Comparison of ENCODE assay signal across 27 mouse cellular contexts in the genomic region with DNA sequence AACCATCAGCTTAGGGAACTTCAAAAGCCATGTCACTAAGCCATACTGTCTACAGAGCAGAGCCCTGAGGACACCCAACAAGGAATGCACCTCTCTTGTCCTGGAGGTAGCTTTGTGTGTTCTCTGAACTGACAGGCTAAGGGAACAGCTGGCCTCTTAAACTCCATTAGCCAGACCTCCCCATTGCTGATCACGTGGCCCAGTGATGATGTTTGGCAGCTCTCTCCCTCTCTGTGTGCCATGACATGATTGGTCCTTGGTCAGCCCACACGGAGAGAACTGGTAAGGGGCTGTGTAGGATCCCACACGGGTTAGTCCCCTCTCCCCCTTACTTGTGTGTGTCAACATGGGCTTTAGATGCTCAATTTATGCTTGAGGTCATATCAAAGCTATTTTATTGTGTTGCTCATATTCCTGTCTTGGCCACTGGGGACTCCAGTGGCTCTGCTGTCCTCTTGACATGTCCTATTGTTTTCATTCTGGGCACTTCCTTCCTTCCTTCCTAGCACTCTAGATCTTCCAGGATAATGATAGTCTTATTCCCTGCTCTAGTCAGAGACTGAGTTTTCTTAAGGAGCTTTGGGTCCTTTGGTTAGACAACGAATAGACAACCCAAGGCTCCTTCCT. TPM values are rescaled to one million over a fixed set of nuclear protein-coding genes. Genes with fewer than 3 reads are reported as not detected.
DNase-seq lines count a peak whose midpoint lies in the region; ATAC-seq and TF ChIP-seq lines count a peak whose summit lies in the region.
"Had no signal": no experiment of that assay in that cellular context is flagged by ENCODE, and none has a peak within 500 bp of the region (broad histone marks: within the 10 kb centered on the region; RNA-seq: fewer than 3 reads in every experiment).

No protein-coding gene starts in this region.

- intact Hi-C loops in left cerebral cortex, adult 2 months (cut with DNase I): no loop called here
- intact Hi-C loops in left cerebral cortex, postnatal 36 days (cut with DNase I): no loop called here

- WGBS in hindbrain, postnatal 0 days: 74% methylated on average over 4 of the region's 4 CpGs
- WGBS in hindbrain, embryonic 16.5 days: 72% methylated on average over 4 of the region's 4 CpGs
- WGBS in midbrain, postnatal 0 days: 86% methylated on average over 4 of the region's 4 CpGs
- 90% methylated on average over 4 of the region's 4 CpGs for WGBS in midbrain, embryonic 14.5 days

- H3K27me3 ChIP-seq in hindbrain, postnatal 0 days (ENCODE audit: insufficient read depth, low read length): no peaks in the 10 kb centered on the region
- H3K27me3 ChIP-seq in hindbrain, embryonic 16.5 days (replicated peaks; ENCODE audit: control insufficient read depth, insufficient read depth, low read length): no peaks in the 10 kb centered on the region
- H3K27me3 ChIP-seq in midbrain, postnatal 0 days (ENCODE audit: insufficient read depth, low read length): no peaks in the 10 kb centered on the region
- H3K27me3 ChIP-seq in midbrain, embryonic 14.5 days (ENCODE audit: control insufficient read depth, insufficient read depth, low read length): no peaks in the 10 kb centered on the region
- H3K27me3 ChIP-seq: embryonic facial prominence, embryonic 13.5 days; forebrain, embryonic 15.5 days; heart, embryonic 13.5 days; hindbrain, embryonic 12.5 days; liver, embryonic 15.5 days; neural tube, embryonic 13.5 days had no signal

- H3K4me1 ChIP-seq in hindbrain, postnatal 0 days (ENCODE audit: insufficient read depth, low read length): peaks cover 3% of the 10 kb centered on the region; the same call in 1 of the 2 replicates
- H3K4me1 ChIP-seq in hindbrain, embryonic 16.5 days (ENCODE audit: control insufficient read depth, insufficient read depth, low read depth, low read length): peaks cover 11% of the 10 kb centered on the region; the same call in 1 of the 2 replicates
- no peaks in the 10 kb centered on the region for H3K4me1 ChIP-seq in midbrain, postnatal 0 days (ENCODE audit: insufficient read depth, low read length)
- 0 out of 2 replicates have a peak, but pooled peaks cover 7% of the 10 kb centered on the region for H3K4me1 ChIP-seq in midbrain, embryonic 14.5 days (ENCODE audit: control insufficient read depth, insufficient read depth, low read length)
- H3K4me1 ChIP-seq: embryonic facial prominence, embryonic 13.5 days; liver, embryonic 15.5 days had no signal

- ATAC-seq in hindbrain, postnatal 0 days: 0 out of 2 replicates have a peak, but pooled peaks have one; percentile 7
- no peak for ATAC-seq in hindbrain, embryonic 16.5 days
- no peak for ATAC-seq in midbrain, postnatal 0 days (ENCODE audit: low FRiP score)
- ATAC-seq in midbrain, embryonic 14.5 days (ENCODE audit: low FRiP score, low TSS enrichment): no peak
- ATAC-seq in megakaryocyte-erythroid progenitor cell, adult 5-6 weeks (replicated peaks; ENCODE audit: low FRiP score, low TSS enrichment, poor library complexity, severe bottlenecking): no peak
- ATAC-seq: forebrain, embryonic 15.5 days; midbrain, embryonic 16.5 days had no signal

- H3K27ac ChIP-seq in hindbrain, postnatal 0 days: no peak overlapping the region
- H3K27ac ChIP-seq in hindbrain, embryonic 16.5 days (ENCODE audit: low read depth, low read length): no peak overlapping the region
- no peak overlapping the region; the same call in 1 of the 2 replicates for H3K27ac ChIP-seq in left cerebral cortex, adult 2 months
- no peak overlapping the region for H3K27ac ChIP-seq in midbrain, postnatal 0 days (ENCODE audit: low read depth, low read length)
- no peak overlapping the region for H3K27ac ChIP-seq in midbrain, embryonic 14.5 days (replicated peaks; ENCODE audit: low read depth, low read length)
- H3K27ac ChIP-seq: embryonic facial prominence, embryonic 13.5 days; forebrain, embryonic 10.5 days; forebrain, embryonic 15.5 days; heart, embryonic 13.5 days; hindbrain, embryonic 12.5 days; liver, embryonic 15.5 days; midbrain, embryonic 10.5 days; neural tube, embryonic 13.5 days had no signal

- no peak overlapping the region for H3K4me3 ChIP-seq in hindbrain, postnatal 0 days (ENCODE audit: low read length)
- no peak overlapping the region for H3K4me3 ChIP-seq in hindbrain, embryonic 16.5 days (ENCODE audit: low read length)
- H3K4me3 ChIP-seq in left cerebral cortex, adult 2 months: no peak overlapping the region
- H3K4me3 ChIP-seq in midbrain, postnatal 0 days (ENCODE audit: low read depth, low read length): no peak overlapping the region
- no peak overlapping the region for H3K4me3 ChIP-seq in midbrain, embryonic 14.5 days (replicated peaks; ENCODE audit: low read depth, low read length)
- H3K4me3 ChIP-seq: embryonic facial prominence, embryonic 13.5 days; forebrain, embryonic 10.5 days; forebrain, embryonic 15.5 days; heart, embryonic 13.5 days; hindbrain, embryonic 12.5 days; liver, embryonic 15.5 days; midbrain, embryonic 10.5 days; neural tube, embryonic 13.5 days had no signal

- no peak overlapping the region for H3K9ac ChIP-seq in hindbrain, postnatal 0 days (replicated peaks; ENCODE audit: low read length)
- H3K9ac ChIP-seq in hindbrain, embryonic 16.5 days (ENCODE audit: low read depth, low read length): no peak overlapping the region
- no peak overlapping the region for H3K9ac ChIP-seq in midbrain, postnatal 0 days (replicated peaks; ENCODE audit: low read length, poor library complexity, severe bottlenecking)
- H3K9ac ChIP-seq in midbrain, embryonic 14.5 days (replicated peaks; ENCODE audit: low read length): no peak overlapping the region
- H3K9ac ChIP-seq: embryonic facial prominence, embryonic 13.5 days; forebrain, embryonic 15.5 days; heart, embryonic 13.5 days; hindbrain, embryonic 12.5 days; liver, embryonic 15.5 days; neural tube, embryonic 13.5 days had no signal

- no peak for DNase-seq in hindbrain, postnatal 0 days (ENCODE audit: low spot score)
- DNase-seq in left cerebral cortex, adult 2 months (ENCODE audit: extremely low spot score in 1 of 2, low spot score in 2 of 2): no peak
- no peak for DNase-seq in left cerebral cortex, postnatal 36 days (ENCODE audit: low spot score in 2 of 2)
- DNase-seq in midbrain, postnatal 0 days (ENCODE audit: low spot score): no peak
- DNase-seq in midbrain, embryonic 14.5 days: no peak
- DNase-seq: adrenal gland, postnatal 25 days; cerebellum, adult 18-20 months; cerebellum, postnatal 10 days; heart, postnatal 14 days; kidney, adult 18-20 months; kidney, postnatal 10 days; left cerebral cortex, postnatal 4 days; lung, postnatal 10 days; right cerebral cortex, postnatal 4 days; thymus, adult 2 months; thymus, postnatal 36 days had no signal

- TF ChIP-seq CTCF in hindbrain, postnatal 0 days (IDR thresholded peaks at IDR 0.05; ENCODE audit: low read depth): no peak
- TF ChIP-seq CTCF in left cerebral cortex, adult 2 months (IDR thresholded peaks at IDR 0.05): peak; percentile 22
- 0 out of 2 replicates have a peak, but pooled peaks have one; percentile 9 for TF ChIP-seq CTCF in midbrain, postnatal 0 days (IDR thresholded peaks at IDR 0.05)

- H3K4me2 ChIP-seq in hindbrain, postnatal 0 days (ENCODE audit: low read depth, low read length): no peak overlapping the region
- no peak overlapping the region for H3K4me2 ChIP-seq in hindbrain, embryonic 16.5 days (ENCODE audit: low read length)
- no peak overlapping the region for H3K4me2 ChIP-seq in midbrain, postnatal 0 days (ENCODE audit: low read depth, low read length, poor library complexity, severe bottlenecking)
- H3K4me2 ChIP-seq in midbrain, embryonic 14.5 days (ENCODE audit: low read length): no peak overlapping the region
- H3K4me2 ChIP-seq: embryonic facial prominence, embryonic 13.5 days; forebrain, embryonic 15.5 days; heart, embryonic 13.5 days; hindbrain, embryonic 12.5 days; liver, embryonic 15.5 days; neural tube, embryonic 13.5 days had no signal

- peaks cover 7% of the 10 kb centered on the region; the same call in 1 of the 2 replicates for H3K36me3 ChIP-seq in hindbrain, postnatal 0 days (ENCODE audit: insufficient read depth, low read length)
- peaks cover 9% of the 10 kb centered on the region for H3K36me3 ChIP-seq in hindbrain, embryonic 16.5 days (ENCODE audit: control insufficient read depth, insufficient read depth, low read length)
- 0 out of 2 replicates have a peak, but pooled peaks cover 12% of the 10 kb centered on the region for H3K36me3 ChIP-seq in midbrain, postnatal 0 days (ENCODE audit: insufficient read depth, low read length)
- H3K36me3 ChIP-seq in midbrain, embryonic 14.5 days (ENCODE audit: control insufficient read depth, insufficient read depth, low read length): peaks cover 8% of the 10 kb centered on the region

- no peaks in the 10 kb centered on the region for H3K9me3 ChIP-seq in hindbrain, postnatal 0 days (ENCODE audit: low read length)
- no peaks in the 10 kb centered on the region for H3K9me3 ChIP-seq in hindbrain, embryonic 16.5 days (ENCODE audit: control insufficient read depth, low read length)
- H3K9me3 ChIP-seq in midbrain, postnatal 0 days (ENCODE audit: low read length): no peaks in the 10 kb centered on the region
- no peaks in the 10 kb centered on the region for H3K9me3 ChIP-seq in midbrain, embryonic 14.5 days (ENCODE audit: control insufficient read depth, low read length)
- H3K9me3 ChIP-seq: embryonic facial prominence, embryonic 13.5 days; forebrain, embryonic 10.5 days; forebrain, embryonic 15.5 days; heart, embryonic 13.5 days; hindbrain, embryonic 12.5 days; liver, embryonic 15.5 days; midbrain, embryonic 10.5 days; neural tube, embryonic 13.5 days had no signal

RNA-seq across cellular contexts. Expression of a gene that starts 44.9 kb away (rescaled TPM):
- 15.9 and 16.5 TPM in 2 replicates for total RNA-seq in hindbrain, postnatal 0 days (2014; rRNA removed)
- polyA plus RNA-seq in hindbrain, postnatal 0 days (2015; fragmentation: Nextera tagmentation; extraction: Ambion mirVana): 25.4 and 26.3 TPM in 2 replicates
- 12.3 and 24.2 TPM in 2 replicates for polyA plus RNA-seq in hindbrain, embryonic 16.5 days (2015; fragmentation: Nextera tagmentation; extraction: Ambion mirVana)
- total RNA-seq in left cerebral cortex, adult 2 months (2021): 10 to 100 TPM; 18.8 to 21.4 TPM
- 10 to 100 TPM; 20.5 to 25.8 TPM for total RNA-seq in left cerebral cortex, postnatal 36 days (2021)
- total RNA-seq in midbrain, postnatal 0 days (2014; rRNA removed): 17.8 and 24.7 TPM in 2 replicates
- polyA plus RNA-seq in midbrain, postnatal 0 days (2015; fragmentation: Nextera tagmentation; extraction: Ambion mirVana): 19.6 and 23.9 TPM in 2 replicates
- polyA plus RNA-seq in midbrain, embryonic 14.5 days (2014; fragmentation: Nextera tagmentation; extraction: Ambion mirVana): 29.7 and 30.1 TPM in 2 replicates
- total RNA-seq in megakaryocyte-erythroid progenitor cell, adult 5-6 weeks (2014; fragmentation: Nextera tagmentation): 36.3 and 51.2 TPM in 2 replicates
- 31.0 and 32.2 TPM in 2 replicates for total RNA-seq in megakaryocyte-erythroid progenitor cell, adult 5-6 weeks (2017)
